Mouse (Mus musculus) neural tube, embryonic 14.5 days (tissue): Measurements from ENCODE around the gene Rps12. TPM values are rescaled to one million over a fixed set of nuclear protein-coding genes. Genes with fewer than 3 reads are reported as not detected.
A peak's percentile ranks its signal among the peaks of the same experiment; 100 is the strongest.

ENCODE experiments used
- ATAC-seq: fragments of 200-750 bp; cut with Nextera tagmentation; 2 replicates; pipeline ENCODE4 v1.8.0; 2017; ENCODE audit warnings: low read depth, mild to moderate bottlenecking, moderate TSS enrichment, moderate library complexity
- H3K27ac ChIP-seq: fragments of 300-500 bp; sonication (generic); 2 replicates; pipeline ENCODE4 v1.5.1; 2014; ENCODE audit warnings: low read depth, mild to moderate bottlenecking, control low read depth, low read length, moderate library complexity, mixed read lengths
- H3K27me3 ChIP-seq: fragments of 300-500 bp; sonication (generic); 2 replicates; pipeline ENCODE4 v1.6.1; 2014; ENCODE audit warnings: low read length; ENCODE audit not compliant: control insufficient read depth, insufficient read depth
- H3K36me3 ChIP-seq: fragments of 300-500 bp; sonication (generic); 2 replicates; pipeline ENCODE4 v1.6.1; 2014; ENCODE audit warnings: low read length, mixed read lengths; ENCODE audit not compliant: control insufficient read depth, insufficient read depth
- H3K4me1 ChIP-seq: fragments of 300-500 bp; sonication (generic); 2 replicates; pipeline ENCODE4 v1.6.1; 2014; ENCODE audit warnings: low read length; ENCODE audit not compliant: control insufficient read depth, insufficient read depth
- H3K4me2 ChIP-seq: fragments of 300-500 bp; sonication (generic); 2 replicates; pipeline ENCODE4 v1.6.1; 2014; ENCODE audit warnings: mild to moderate bottlenecking, low read depth, low read length, control low read depth
- H3K4me3 ChIP-seq: fragments of 300-500 bp; sonication (generic); 2 replicates; pipeline ENCODE4 v1.5.1; 2014; ENCODE audit warnings: low read depth, low read length, control low read depth, mixed read lengths
- H3K9ac ChIP-seq: fragments of 300-500 bp; sonication (generic); replicated peaks from 2 replicates; pipeline ENCODE4 v1.6.1; 2014; ENCODE audit warnings: low read depth, mild to moderate bottlenecking, control low read depth, low read length, mixed read lengths
- H3K9me3 ChIP-seq: fragments of 300-500 bp; sonication (generic); 2 replicates; pipeline ENCODE4 v1.6.1; 2016; ENCODE audit warnings: low read length; ENCODE audit not compliant: control insufficient read depth
- WGBS: fragments of 180-500 bp; shearing (Covaris S2); extraction: QIAGEN DNeasy Blood & Tissue Kit; methylation state at CpG from one replicate; pipeline ENCODE4 v1.1.7; 2014; 5-methylcytosine and 5-hydroxymethylcytosine counted together
- polyA plus RNA-seq: library from polyadenylated mRNA; unstranded; fragments of >200 nt; fragmentation: Nextera tagmentation; extraction: Ambion mirVana; gene quantifications from 2 replicates; pipeline ENCODE4 v1.2.1, GENCODE M21; 2014

Gene Rps12
- polyA plus RNA-seq, 1 experiment from 2014 or later = 115 TPM

DNA sequence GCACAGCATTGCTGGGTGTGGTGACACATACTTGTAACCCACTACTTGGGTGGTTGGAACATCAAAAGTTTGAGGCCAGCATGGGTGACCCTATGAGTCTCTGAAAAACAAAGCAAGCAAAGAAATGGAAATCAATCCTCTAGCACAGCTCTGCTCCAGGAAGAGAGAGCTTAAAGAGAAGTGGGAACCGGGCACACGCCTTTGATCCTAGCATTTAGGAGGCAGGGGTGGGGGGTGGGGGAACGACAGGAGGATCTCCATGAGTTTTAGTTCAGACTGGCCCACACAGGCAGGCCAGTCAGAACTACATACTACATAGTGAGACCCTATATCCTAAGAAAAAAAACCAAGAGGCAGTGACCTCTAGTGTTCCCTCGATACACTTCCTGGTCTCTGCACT lies 19.1 kb upstream of the Rps12 start:
- no peak overlapping the region for H3K4me2 ChIP-seq
- no peaks in the 10 kb centered on the region for H3K4me1 ChIP-seq
- WGBS = 27% methylated on average over 4 of the region's 4 CpGs
- ATAC-seq = no peak
- no peaks in the 10 kb centered on the region for H3K9me3 ChIP-seq
- H3K9ac ChIP-seq = no peak overlapping the region
- peaks cover 18% of the 10 kb centered on the region; the same call in 1 of the 2 replicates for H3K36me3 ChIP-seq
- H3K27me3 ChIP-seq = no peaks in the 10 kb centered on the region
- no peak overlapping the region for H3K27ac ChIP-seq
- H3K4me3 ChIP-seq = no peak overlapping the region

DNA sequence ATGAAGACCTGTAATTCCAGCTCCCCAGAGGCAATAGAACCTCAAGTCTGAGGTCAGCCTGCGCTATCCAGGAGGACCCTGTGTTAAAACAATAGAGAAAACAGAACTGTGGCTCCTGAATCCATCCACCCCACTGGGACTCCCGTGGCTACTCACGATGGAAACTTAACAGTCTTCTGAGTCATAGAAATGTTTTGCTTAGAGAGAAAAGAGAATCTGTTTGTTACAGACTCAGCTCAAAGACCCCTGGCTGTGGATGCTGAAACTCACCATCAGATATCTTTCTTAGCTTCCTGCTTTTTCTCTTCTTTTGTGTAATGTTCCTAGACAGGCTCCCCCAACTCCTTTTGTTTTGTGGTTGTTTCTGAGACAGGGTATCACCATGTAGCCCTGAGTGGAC lies 17.6 kb upstream of the Rps12 start:
- ATAC-seq = no peak
- no peaks in the 10 kb centered on the region for H3K9me3 ChIP-seq
- no peaks in the 10 kb centered on the region for H3K4me1 ChIP-seq
- H3K9ac ChIP-seq = no peak overlapping the region
- H3K4me3 ChIP-seq = no peak overlapping the region
- 75% methylated on average over 3 of the region's 3 CpGs for WGBS
- no peak overlapping the region for H3K27ac ChIP-seq
- peaks cover 18% of the 10 kb centered on the region; the same call in 1 of the 2 replicates for H3K36me3 ChIP-seq
- no peak overlapping the region for H3K4me2 ChIP-seq
- H3K27me3 ChIP-seq = no peaks in the 10 kb centered on the region

DNA sequence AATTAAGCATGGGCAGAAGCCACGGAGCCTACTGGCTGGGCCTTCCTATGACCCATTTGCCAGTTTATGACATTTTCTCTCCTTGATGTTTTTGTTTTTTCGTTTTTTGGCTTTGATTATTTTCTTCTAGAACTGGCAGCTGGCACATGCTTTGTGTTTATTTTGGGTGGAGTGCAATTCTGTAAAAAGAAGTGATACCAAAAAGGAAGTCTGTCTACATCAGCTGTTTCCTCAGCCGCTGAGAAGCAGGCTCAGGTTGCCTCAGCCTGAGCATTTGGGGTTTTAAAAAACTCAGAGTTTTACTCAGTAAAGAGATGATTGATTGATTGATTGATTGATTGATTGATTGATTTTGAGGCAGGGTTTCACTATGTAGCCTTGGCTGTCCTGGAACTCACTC lies 15.8 kb upstream of the Rps12 start:
- no peak for ATAC-seq
- no peak overlapping the region for H3K4me2 ChIP-seq

DNA sequence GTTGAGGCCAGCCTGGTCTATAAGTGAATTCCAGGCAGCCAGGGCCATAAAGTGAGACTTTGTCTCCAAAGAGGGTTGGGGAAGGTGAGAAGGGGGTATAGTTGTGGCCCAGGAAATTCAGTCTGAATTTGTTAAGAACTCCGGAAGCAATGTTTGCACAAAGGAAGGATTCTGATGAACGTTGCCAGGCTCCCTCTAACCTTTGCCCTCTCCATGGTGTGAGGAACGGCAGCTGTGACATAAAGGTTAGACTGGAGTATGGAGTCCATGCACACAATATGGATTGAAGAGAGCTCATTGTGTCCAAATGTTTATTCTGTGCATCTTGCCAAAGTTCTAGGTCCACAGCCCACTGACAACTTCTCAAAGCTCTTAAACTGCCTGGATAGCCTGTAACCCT lies 12.9 kb upstream of the Rps12 start:
- no peaks in the 10 kb centered on the region for H3K27me3 ChIP-seq
- no peak overlapping the region for H3K9ac ChIP-seq
- no peak overlapping the region for H3K4me3 ChIP-seq
- no peak overlapping the region for H3K27ac ChIP-seq
- peaks cover 4% of the 10 kb centered on the region; the same call in 1 of the 2 replicates for H3K4me1 ChIP-seq
- no peaks in the 10 kb centered on the region for H3K9me3 ChIP-seq
- no peak for ATAC-seq
- peaks cover 8% of the 10 kb centered on the region; the same call in 1 of the 2 replicates for H3K36me3 ChIP-seq
- WGBS = 17% methylated on average over 3 of the region's 3 CpGs
- H3K4me2 ChIP-seq = no peak overlapping the region

More for the DNA sequence above, 15.8 kb upstream of the Rps12 start:
- peaks cover 18% of the 10 kb centered on the region; the same call in 1 of the 2 replicates for H3K36me3 ChIP-seq
- no peak overlapping the region for H3K27ac ChIP-seq
- H3K4me1 ChIP-seq = peaks cover 3% of the 10 kb centered on the region; the same call in 1 of the 2 replicates
- H3K4me3 ChIP-seq = no peak overlapping the region
- 71% methylated on average over 3 of the region's 3 CpGs for WGBS
- H3K27me3 ChIP-seq = no peaks in the 10 kb centered on the region
- H3K9me3 ChIP-seq = no peaks in the 10 kb centered on the region
- H3K9ac ChIP-seq = no peak overlapping the region

DNA sequence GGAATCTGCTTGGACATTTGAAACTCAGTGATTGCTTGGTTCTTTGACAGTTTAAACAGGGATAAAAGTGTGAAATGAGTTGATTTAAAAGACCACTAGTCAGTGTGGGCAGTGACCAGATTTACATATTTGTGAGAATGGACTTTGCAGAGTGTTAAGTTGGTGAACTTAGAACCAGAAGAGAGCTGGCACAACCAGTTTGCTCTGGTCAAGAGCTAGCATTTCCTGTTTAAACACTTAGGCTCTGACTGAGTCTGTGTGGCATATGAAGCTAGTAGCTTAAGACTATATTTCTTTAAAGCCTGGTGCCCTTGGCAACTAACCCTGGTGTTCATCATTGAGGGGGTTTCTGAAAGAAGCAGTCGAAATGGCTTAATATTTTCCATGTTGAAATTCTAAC lies 11.1 kb upstream of the Rps12 start:
- peaks cover 4% of the 10 kb centered on the region; the same call in 1 of the 2 replicates for H3K4me1 ChIP-seq
- no peak overlapping the region for H3K9ac ChIP-seq
- H3K4me2 ChIP-seq = peak overlapping the region; percentile 64
- ATAC-seq = no peak
- H3K36me3 ChIP-seq = no peaks in the 10 kb centered on the region; the same call in 1 of the 2 replicates
- no peaks in the 10 kb centered on the region for H3K27me3 ChIP-seq
- 93% methylated on average over 1 of the region's 1 CpGs for WGBS
- H3K27ac ChIP-seq = no peak overlapping the region
- H3K4me3 ChIP-seq = 0 out of 2 replicates have a peak overlapping the region, but pooled peaks have one; percentile 7
- no peaks in the 10 kb centered on the region for H3K9me3 ChIP-seq

DNA sequence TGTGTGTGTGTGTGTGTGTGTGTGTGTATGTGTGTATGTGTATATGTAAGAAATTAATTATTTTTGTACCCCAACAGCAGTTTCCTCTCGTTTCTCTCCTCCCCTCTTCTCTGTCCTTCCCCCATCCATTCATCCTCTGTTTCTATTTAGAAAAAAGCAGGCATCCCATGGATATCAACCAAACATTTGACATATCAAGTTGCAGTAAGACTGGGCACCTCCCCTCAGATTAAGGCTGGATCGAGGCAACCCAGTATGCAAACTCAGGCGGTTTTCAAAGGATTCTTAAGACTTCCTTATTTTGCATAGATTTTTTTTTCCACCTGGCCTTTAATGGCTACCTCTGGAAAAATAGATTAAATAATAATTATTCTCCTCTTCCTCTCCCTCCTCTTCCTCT lies 10.5 kb upstream of the Rps12 start:
- H3K4me1 ChIP-seq = peaks cover 4% of the 10 kb centered on the region; the same call in 1 of the 2 replicates
- no peak overlapping the region for H3K27ac ChIP-seq
- H3K9ac ChIP-seq = peak overlapping the region; percentile 78; the same call in 1 of the 2 replicates
- 23% methylated on average over 3 of the region's 3 CpGs for WGBS
- H3K9me3 ChIP-seq = no peaks in the 10 kb centered on the region
- H3K27me3 ChIP-seq = no peaks in the 10 kb centered on the region
- H3K36me3 ChIP-seq = no peaks in the 10 kb centered on the region; the same call in 1 of the 2 replicates
- H3K4me2 ChIP-seq = peak overlapping the region; percentile 64
- ATAC-seq = no peak
- H3K4me3 ChIP-seq = peak overlapping the region; percentile 65

DNA sequence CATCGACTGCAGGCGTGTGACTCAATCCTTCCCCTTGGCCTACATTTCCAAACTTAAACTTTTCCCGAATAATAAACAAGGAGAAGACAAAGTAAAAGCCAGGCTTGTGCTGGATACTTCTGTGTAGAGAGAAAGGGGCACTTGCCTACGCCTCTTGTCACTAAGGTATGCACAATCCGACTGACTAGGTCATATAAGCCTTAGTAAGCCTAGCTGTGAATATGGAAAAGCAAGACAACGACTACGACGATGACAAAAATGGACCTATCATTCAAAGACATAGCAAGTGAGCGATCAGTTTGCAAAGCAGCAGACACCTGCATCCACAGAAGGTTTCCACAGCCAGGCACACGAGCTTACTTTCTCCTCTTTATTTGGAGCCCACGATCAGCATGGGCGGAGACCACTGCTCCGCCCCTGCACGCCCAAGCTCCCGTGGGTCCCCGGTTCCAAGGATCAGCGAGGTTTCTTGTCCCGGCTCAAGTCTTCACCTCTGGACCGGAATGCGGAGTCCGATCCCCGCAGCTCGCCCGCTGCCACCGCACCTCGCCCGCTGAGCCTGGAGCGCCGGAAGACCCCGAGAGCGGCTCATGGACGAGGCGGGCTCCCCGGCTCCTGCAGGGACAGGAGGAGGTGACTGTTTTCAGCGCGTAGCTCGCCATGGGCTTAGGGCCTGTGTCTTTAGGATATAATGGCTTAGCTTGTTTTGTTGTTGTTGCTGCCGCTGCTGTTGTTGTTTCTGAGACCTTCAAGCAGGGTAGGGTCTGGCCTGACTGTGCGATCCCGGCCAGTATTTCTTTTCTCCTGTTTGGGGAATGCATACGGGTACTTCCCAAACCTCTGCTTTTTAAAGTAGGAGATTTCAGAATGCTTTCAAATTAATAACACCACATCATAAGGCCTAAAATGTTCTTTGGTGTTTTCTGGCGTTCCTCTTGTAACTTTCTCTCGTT lies 9.8 kb upstream of the Rps12 start, which contains the start of gene Slc18b1:
Gene Slc18b1, plus strand, starts transcription at position 436 of the 953 bp plus-strand sequence.
- H3K27ac ChIP-seq = 0 out of 2 replicates have a peak within 1 kb of the TSS, but pooled peaks have one; percentile 16
- H3K9ac ChIP-seq = peak within 1 kb of the TSS; percentile 78
- H3K4me1 ChIP-seq = peaks cover 4% of the 10 kb centered on the region; the same call in 1 of the 2 replicates
- H3K4me2 ChIP-seq = peak within 1 kb of the TSS; percentile 64
- H3K27me3 ChIP-seq = no peaks in the 10 kb centered on the region
- peak; percentile 85 for ATAC-seq
- 4% methylated on average over 43 of the region's 43 CpGs for WGBS
- H3K4me3 ChIP-seq = peak within 1 kb of the TSS; percentile 65
- no peaks in the 10 kb centered on the region for H3K9me3 ChIP-seq
- no peaks in the 10 kb centered on the region; the same call in 1 of the 2 replicates for H3K36me3 ChIP-seq

DNA sequence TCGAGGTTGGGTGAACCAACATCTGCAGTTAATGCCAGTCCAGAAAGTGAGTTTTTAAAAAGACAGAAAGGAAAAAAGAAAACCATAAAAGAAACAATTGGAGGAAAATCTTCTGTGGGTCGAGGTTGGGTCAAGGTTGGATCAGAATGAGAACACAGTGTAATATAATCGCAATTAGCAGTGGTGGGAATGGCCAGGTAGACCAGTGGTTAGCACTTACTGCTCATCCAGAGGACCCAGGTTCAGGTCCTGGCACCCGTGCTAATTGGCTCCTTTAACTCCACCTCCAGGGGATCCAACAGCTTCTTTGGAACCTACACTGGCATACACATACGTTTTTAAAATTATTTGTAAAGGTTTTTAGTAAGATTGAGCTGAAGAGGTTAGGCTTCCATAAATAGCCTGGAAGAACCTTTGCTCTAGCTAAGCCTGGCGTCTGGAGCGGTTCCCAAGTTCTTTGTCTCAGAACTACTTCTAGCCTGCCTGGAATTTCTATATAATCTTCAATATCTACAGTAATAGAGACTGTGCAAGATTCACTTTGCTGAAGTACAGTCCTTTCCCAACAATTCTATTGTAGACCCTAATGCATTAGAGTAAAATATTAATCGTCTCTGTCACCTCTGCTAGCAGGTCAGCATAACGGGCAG lies 8.9 kb upstream of the Rps12 start:
- H3K27me3 ChIP-seq = no peaks in the 10 kb centered on the region
- no peak overlapping the region for H3K27ac ChIP-seq
- H3K9ac ChIP-seq = no peak overlapping the region
- WGBS = 55% methylated on average over 9 of the region's 9 CpGs
- peak overlapping the region; percentile 64 for H3K4me2 ChIP-seq
- H3K4me3 ChIP-seq = peak overlapping the region; percentile 65
- no peaks in the 10 kb centered on the region for H3K9me3 ChIP-seq
- peak; percentile 9; the same call in 1 of the 2 replicates for ATAC-seq
- H3K4me1 ChIP-seq = peaks cover 4% of the 10 kb centered on the region; the same call in 1 of the 2 replicates
- H3K36me3 ChIP-seq = no peaks in the 10 kb centered on the region
